Mouse (Mus musculus) intestine, postnatal 0 days (tissue): ENCODE measurements at regions not wholly inside any gene's neighbourhood (a gene's known extent, or its start where the extent isn't known, plus 50 kb on each side); places are given as distances from the start of the nearest gene placed in this dataset.

ENCODE experiments used
- ATAC-seq: fragments of 200-750 bp; cut with Nextera tagmentation; 2 replicates; pipeline ENCODE4 v1.8.0; 2017; ENCODE audit warnings: mild to moderate bottlenecking, moderate TSS enrichment, moderate library complexity
- H3K27ac ChIP-seq: fragments of 300-500 bp; sonication (generic); 2 replicates; pipeline ENCODE4 v1.5.1; 2014; ENCODE audit warnings: mild to moderate bottlenecking, low read depth, low read length, moderate library complexity
- H3K27me3 ChIP-seq: fragments of 300-500 bp; sonication (generic); replicated peaks from 2 replicates; pipeline ENCODE4 v1.6.1; 2014; ENCODE audit warnings: low read length, mixed read lengths; ENCODE audit not compliant: control insufficient read depth, insufficient read depth
- H3K36me3 ChIP-seq: fragments of 300-500 bp; sonication (generic); 2 replicates; pipeline ENCODE4 v1.6.1; 2014; ENCODE audit warnings: mild to moderate bottlenecking, moderate library complexity; ENCODE audit not compliant: control insufficient read depth, insufficient read depth
- H3K4me1 ChIP-seq: fragments of 300-500 bp; sonication (generic); replicated peaks from 2 replicates; pipeline ENCODE4 v1.6.1; 2014; ENCODE audit warnings: antibody characterized with exemption, low read length, mixed read lengths; ENCODE audit not compliant: control insufficient read depth, insufficient read depth
- H3K4me2 ChIP-seq: fragments of 300-500 bp; sonication (generic); replicated peaks from 2 replicates; pipeline ENCODE4 v1.6.1; 2014; ENCODE audit warnings: low read depth, mild to moderate bottlenecking, moderate library complexity
- H3K4me3 ChIP-seq: fragments of 300-500 bp; sonication (generic); 2 replicates; pipeline ENCODE4 v1.5.1; 2014; ENCODE audit warnings: low read depth, low read length
- H3K9ac ChIP-seq: fragments of 300-500 bp; sonication (generic); 2 replicates; pipeline ENCODE4 v1.6.1; 2014; ENCODE audit warnings: mild to moderate bottlenecking, low read depth, low read length
- H3K9me3 ChIP-seq: fragments of 300-500 bp; sonication (generic); 2 replicates; pipeline ENCODE4 v1.6.1; 2016; ENCODE audit warnings: mixed run types; ENCODE audit not compliant: control insufficient read depth
- CTCF ChIP-seq: sonication (generic); IDR thresholded peaks from 2 replicates; pipeline ENCODE4 v1.5.1; 2016; ENCODE audit warnings: low read depth, mild to moderate bottlenecking, control low read depth, antibody characterized with exemption, moderate library complexity
- WGBS: fragments of 180-500 bp; shearing (Covaris S2); extraction: QIAGEN DNeasy Blood & Tissue Kit; methylation state at CpG from one replicate; pipeline ENCODE4 v1.1.7; 2014; 5-methylcytosine and 5-hydroxymethylcytosine counted together

DNA sequence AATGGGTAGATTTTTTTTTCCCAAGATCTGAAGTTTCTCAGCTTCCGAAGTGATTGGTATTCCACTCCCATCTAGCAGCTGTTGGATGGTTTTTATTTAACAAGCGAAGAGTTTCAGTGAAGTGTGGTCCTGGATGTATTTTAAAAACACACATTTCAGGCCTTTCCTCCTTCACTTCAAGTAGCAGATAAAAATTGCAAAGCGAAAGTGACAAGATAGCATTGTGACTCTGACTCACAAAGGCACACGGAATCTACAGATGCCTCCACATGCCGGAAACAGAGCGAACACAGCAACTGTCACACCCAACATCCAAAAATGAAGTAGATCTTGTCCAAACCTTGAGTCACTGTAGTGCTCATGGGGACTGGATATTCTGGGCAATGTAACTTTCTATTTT, 195.5 kb upstream of the Fbxo33 start:
- no peak for ATAC-seq
- Histone ChIP-seq H3K4me3 (no peak overlapping the region), H3K4me2 (no peak overlapping the region), H3K36me3 (no peaks in the 10 kb centered on the region), H3K27ac (no peak overlapping the region), H3K9me3 (no peaks in the 10 kb centered on the region), H3K27me3 (no peaks in the 10 kb centered on the region), H3K4me1 (no peaks in the 10 kb centered on the region), H3K9ac (no peak overlapping the region)
- 93% methylated on average over 6 of the region's 6 CpGs for WGBS
- TF ChIP-seq CTCF: no peak

DNA sequence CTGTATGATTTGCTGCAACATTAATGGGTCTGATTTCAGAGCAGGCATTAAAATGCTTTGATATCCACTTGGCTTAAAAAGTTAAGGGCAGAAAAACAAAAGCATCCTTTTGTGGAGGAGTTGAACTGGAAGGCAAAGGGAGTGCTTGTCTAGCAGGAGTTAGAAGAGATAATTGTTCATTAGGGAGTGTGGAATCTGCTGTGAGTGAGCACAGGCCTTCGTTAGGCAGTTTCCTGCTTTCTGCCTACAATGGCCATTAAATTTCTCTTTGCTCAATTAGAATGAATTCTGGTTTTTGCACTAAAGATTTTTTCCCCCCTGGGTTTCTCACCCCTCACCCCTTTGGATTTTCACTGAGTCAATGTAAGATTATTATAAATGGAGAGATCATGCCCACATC, 192.0 kb upstream of the Fbxo33 start:
- H3K27ac ChIP-seq: no peak overlapping the region
- no peaks in the 10 kb centered on the region for H3K4me1 ChIP-seq
- no peaks in the 10 kb centered on the region for H3K9me3 ChIP-seq
- no peak for TF ChIP-seq CTCF
- no peaks in the 10 kb centered on the region for H3K27me3 ChIP-seq
- 73% methylated on average over 1 of the region's 1 CpGs for WGBS
- H3K4me3 ChIP-seq: no peak overlapping the region
- no peak for ATAC-seq
- no peaks in the 10 kb centered on the region for H3K36me3 ChIP-seq
- H3K4me2 ChIP-seq: no peak overlapping the region
- H3K9ac ChIP-seq: no peak overlapping the region

DNA sequence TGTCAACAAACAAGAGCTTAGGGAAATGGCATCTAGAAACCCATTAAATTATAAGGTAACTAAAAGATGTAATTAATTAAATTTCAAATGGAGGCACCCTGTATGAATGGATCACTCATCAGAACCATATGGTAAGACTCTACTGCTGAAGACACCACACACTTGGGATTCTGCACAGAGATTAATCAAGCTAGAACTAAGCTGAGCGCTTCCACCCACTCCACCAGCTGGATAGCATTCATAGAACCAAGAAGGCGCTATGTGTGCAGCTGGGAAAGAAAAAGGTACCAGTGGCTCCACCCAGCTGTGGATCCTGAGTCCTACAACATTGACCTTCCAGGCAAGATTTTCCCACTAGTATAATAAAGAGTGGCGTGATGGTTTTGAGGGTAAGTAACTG, 171.6 kb upstream of the Fbxo33 start:
- no peaks in the 10 kb centered on the region for H3K36me3 ChIP-seq
- no peak overlapping the region for H3K27ac ChIP-seq
- H3K4me2 ChIP-seq: no peak overlapping the region
- H3K4me3 ChIP-seq: no peak overlapping the region
- H3K27me3 ChIP-seq: no peaks in the 10 kb centered on the region
- no peak overlapping the region for H3K9ac ChIP-seq
- no peaks in the 10 kb centered on the region for H3K4me1 ChIP-seq
- TF ChIP-seq CTCF: no peak
- no peaks in the 10 kb centered on the region for H3K9me3 ChIP-seq
- 96% methylated on average over 3 of the region's 3 CpGs for WGBS
- ATAC-seq: no peak

DNA sequence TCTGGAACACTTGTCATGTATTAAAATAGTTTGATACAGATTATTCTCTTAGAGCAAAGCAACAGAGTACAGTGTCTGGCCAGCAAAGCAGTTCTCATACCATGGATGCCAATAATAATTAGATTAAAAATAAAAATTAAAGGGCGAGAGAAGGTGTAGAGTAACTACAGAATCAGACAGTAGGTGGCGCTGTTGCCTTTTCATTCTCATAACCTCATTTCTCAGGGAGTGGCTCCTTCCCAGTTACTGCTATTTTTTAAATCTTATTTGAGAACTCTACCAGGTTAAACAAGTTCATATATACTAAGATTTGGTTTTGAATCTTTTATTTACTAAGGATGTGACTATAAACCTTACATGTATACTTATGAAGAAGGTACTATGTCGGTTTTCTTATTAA, 163.3 kb upstream of the Fbxo33 start:
- no peaks in the 10 kb centered on the region for H3K27me3 ChIP-seq
- ATAC-seq: no peak
- no peaks in the 10 kb centered on the region for H3K4me1 ChIP-seq
- H3K4me2 ChIP-seq: no peak overlapping the region
- H3K9me3 ChIP-seq: no peaks in the 10 kb centered on the region
- H3K27ac ChIP-seq: no peak overlapping the region
- peak; percentile 76 for TF ChIP-seq CTCF
- no peaks in the 10 kb centered on the region for H3K36me3 ChIP-seq
- no peak overlapping the region for H3K4me3 ChIP-seq
- H3K9ac ChIP-seq: no peak overlapping the region
- whole genome bisulfite sequencing: 27% methylated on average over 3 of the region's 3 CpGs

DNA sequence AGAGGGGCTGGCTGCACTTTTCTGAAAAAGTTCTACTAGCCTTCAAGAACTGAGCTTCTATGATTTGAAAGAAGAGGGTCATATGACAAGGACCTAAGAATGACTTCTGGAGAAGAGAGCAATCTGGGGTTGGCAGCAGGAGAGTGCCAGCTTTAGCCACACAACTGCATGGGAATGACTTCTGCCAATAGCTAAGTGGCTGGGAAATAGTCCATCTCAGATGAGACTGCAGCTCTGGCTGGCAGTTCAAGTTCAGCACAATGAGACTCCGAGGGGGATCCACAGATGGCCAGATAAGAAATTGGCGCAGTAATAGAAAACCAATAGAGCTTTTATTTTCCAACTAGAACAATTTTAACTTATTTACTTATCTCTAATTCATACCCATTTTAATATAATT, 122.1 kb upstream of the Fbxo33 start:
- Histone ChIP-seq H3K36me3 (no peaks in the 10 kb centered on the region), H3K27me3 (no peaks in the 10 kb centered on the region), H3K4me2 (no peak overlapping the region), H3K4me3 (no peak overlapping the region), H3K9ac (no peak overlapping the region), H3K27ac (no peak overlapping the region), H3K4me1 (no peaks in the 10 kb centered on the region), H3K9me3 (no peaks in the 10 kb centered on the region)
- TF ChIP-seq CTCF: no peak
- no peak for ATAC-seq
- WGBS: 74% methylated on average over 2 of the region's 2 CpGs

DNA sequence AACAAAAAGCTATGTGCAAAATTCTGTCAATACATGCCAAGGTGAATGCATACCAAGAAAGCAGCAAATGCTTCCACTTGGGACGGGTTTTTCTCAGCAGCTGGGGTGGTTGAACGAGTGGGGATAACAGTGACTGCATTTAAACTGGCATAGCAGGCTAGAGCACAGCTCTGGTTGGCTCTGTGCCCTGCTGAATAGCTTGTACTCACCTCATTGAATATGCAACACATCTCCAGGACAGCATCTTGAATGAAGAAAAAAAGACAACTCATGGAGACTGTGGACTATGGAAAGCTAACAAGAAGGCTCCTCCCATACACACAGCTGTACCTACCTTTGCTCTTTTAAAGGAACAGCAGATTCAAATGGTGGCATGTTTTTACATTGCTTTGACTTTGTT, 111.2 kb upstream of the Fbxo33 start:
- Histone ChIP-seq H3K27ac (no peak overlapping the region), H3K4me3 (no peak overlapping the region), H3K4me1 (no peaks in the 10 kb centered on the region), H3K9me3 (no peaks in the 10 kb centered on the region), H3K9ac (no peak overlapping the region), H3K4me2 (no peak overlapping the region), H3K36me3 (no peaks in the 10 kb centered on the region), H3K27me3 (no peaks in the 10 kb centered on the region)
- TF ChIP-seq CTCF: no peak
- no peak for ATAC-seq
- 81% methylated on average over 2 of the region's 2 CpGs for WGBS

DNA sequence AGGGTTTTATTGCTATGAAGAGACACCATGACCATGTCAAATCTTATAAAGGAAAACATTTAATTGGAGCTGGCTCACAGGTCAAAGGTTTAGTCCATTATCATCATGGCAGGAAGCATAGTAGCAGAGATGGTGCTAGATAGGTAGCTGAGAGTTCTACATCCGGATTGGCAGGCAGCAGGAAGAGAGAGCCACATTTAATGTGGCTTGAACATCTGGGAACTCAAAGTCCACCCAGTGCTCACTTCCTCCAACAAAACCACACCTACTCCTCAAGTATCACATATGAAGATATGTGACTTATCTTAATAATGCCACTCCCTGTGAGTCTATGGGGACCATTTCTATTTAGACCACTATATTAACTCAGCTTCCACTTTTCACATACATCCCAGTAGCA, 93.2 kb upstream of the Fbxo33 start:
- no peaks in the 10 kb centered on the region for H3K9me3 ChIP-seq
- 38% methylated on average over 1 of the region's 1 CpGs for WGBS
- no peak overlapping the region for H3K4me3 ChIP-seq
- no peaks in the 10 kb centered on the region for H3K36me3 ChIP-seq
- ATAC-seq: peak; percentile 90
- TF ChIP-seq CTCF: no peak
- no peaks in the 10 kb centered on the region for H3K4me1 ChIP-seq
- H3K27ac ChIP-seq: no peak overlapping the region
- H3K4me2 ChIP-seq: no peak overlapping the region
- no peaks in the 10 kb centered on the region for H3K27me3 ChIP-seq
- H3K9ac ChIP-seq: no peak overlapping the region
